Comparison of ENCODE assay signal across 8 mouse cellular contexts in genomic region chr10:128058601-128059151, GRCm38 (mm10). TPM values are rescaled to one million over a fixed set of nuclear protein-coding genes. Genes with fewer than 3 reads are reported as not detected.
DNase-seq lines count a peak whose midpoint lies in the region; ATAC-seq lines count a peak whose summit lies in the region.

Gene Ptges3 (plus strand): TSS chr10:128058954.

- DNase-seq in adipocyte (ENCODE audit: low spot score) = peak; percentile 94
- DNase-seq in embryo, embryonic 10 days (ENCODE audit: low spot score) = peak; percentile 98
- peak; percentile 98 for DNase-seq in gastrocnemius, postnatal 14 days
- DNase-seq in left cerebral cortex, postnatal 10 days (ENCODE audit: extremely low spot score in 1 of 2, low spot score in 2 of 2) = peak; percentile 96 to 99
- DNase-seq in right cerebral cortex, postnatal 25 days = peak; percentile 97
- peak; percentile 98 for DNase-seq in urinary bladder, postnatal 4 days (ENCODE audit: low spot score in 2 of 2)

- ATAC-seq in inflammation-experienced regulatory T-cells, adult 6 months = peak; percentile 73
- peak; percentile 79 for ATAC-seq in megakaryocyte-erythroid progenitor cell, adult 5-6 weeks (replicated peaks; ENCODE audit: low FRiP score, low TSS enrichment, poor library complexity, severe bottlenecking)

- intact Hi-C loops in gastrocnemius, postnatal 14 days (cut with DNase I; ENCODE audit: low total_unique reads) = no loop called here
- intact Hi-C loops in left cerebral cortex, postnatal 10 days (cut with DNase I) = no loop called here

RNA-seq across cellular contexts. Expression of gene Ptges3, which starts in this region (rescaled TPM):
- 10 to 100 TPM; 54.4 to 60.8 TPM for total RNA-seq in gastrocnemius, postnatal 14 days (2021)
- polyA plus RNA-seq in inflammation-experienced regulatory T-cells, adult 6 months (2017; shearing (Covaris generic)) = 100 to 1,000 TPM; 186 to 360 (median 347) TPM
- 100 to 1,000 TPM; 149 to 156 TPM for total RNA-seq in left cerebral cortex, postnatal 10 days (2021)
- total RNA-seq in megakaryocyte-erythroid progenitor cell, adult 5-6 weeks (2014; fragmentation: Nextera tagmentation) = 210 and 260 TPM in 2 replicates
- 377 and 378 TPM in 2 replicates for total RNA-seq in megakaryocyte-erythroid progenitor cell, adult 5-6 weeks (2017)

Comparison
In these comparisons a context has a peak if more than half of its experiments do, and no peak if none do; other contexts are left out.
1. Peak in every context shown above with its lines: DNase-seq and ATAC-seq.